Comparison of ENCODE assay signal across 20 mouse cellular contexts in genomic region chr2:92241317-92241716, GRCm38 (mm10).
"Had no signal": no experiment of that assay in that cellular context is flagged by ENCODE, and none has a peak within 500 bp of the region (broad histone marks: within the 10 kb centered on the region; RNA-seq: fewer than 3 reads in every experiment).

No protein-coding gene starts in this region.

- H3K27me3 ChIP-seq: limb, embryonic 13.5 days; liver, embryonic 12.5 days; liver, embryonic 15.5 days; lung, embryonic 15.5 days; midbrain, embryonic 12.5 days; midbrain, embryonic 15.5 days; neural tube, embryonic 12.5 days; neural tube, embryonic 15.5 days; stomach, embryonic 15.5 days had no signal

- H3K27ac ChIP-seq: limb, embryonic 10.5 days; limb, embryonic 13.5 days; liver, embryonic 12.5 days; liver, embryonic 15.5 days; lung, embryonic 15.5 days; macrophage; midbrain, embryonic 12.5 days; midbrain, embryonic 15.5 days; neural tube, embryonic 12.5 days; neural tube, embryonic 15.5 days; stomach, embryonic 15.5 days had no signal

- DNase-seq: kidney, adult 9 months; kidney, postnatal 14 days; kidney, postnatal 4 days; liver; lung, adult 18-20 months; right cerebral cortex, adult 18-20 months; right cerebral cortex, postnatal 25 days; spleen, adult 18-20 months; thymus, postnatal 25 days had no signal

- H3K4me2 ChIP-seq: limb, embryonic 13.5 days; liver, embryonic 12.5 days; liver, embryonic 15.5 days; lung, embryonic 15.5 days; midbrain, embryonic 12.5 days; midbrain, embryonic 15.5 days; neural tube, embryonic 12.5 days; neural tube, embryonic 15.5 days; stomach, embryonic 15.5 days had no signal

- H3K4me3 ChIP-seq: limb, embryonic 10.5 days; limb, embryonic 13.5 days; liver, embryonic 12.5 days; liver, embryonic 15.5 days; lung, embryonic 15.5 days; midbrain, embryonic 12.5 days; midbrain, embryonic 15.5 days; neural tube, embryonic 12.5 days; neural tube, embryonic 15.5 days; stomach, embryonic 15.5 days had no signal

- H3K4me1 ChIP-seq: limb, embryonic 10.5 days; limb, embryonic 13.5 days; liver, embryonic 12.5 days; liver, embryonic 15.5 days; lung, embryonic 15.5 days; midbrain, embryonic 12.5 days; midbrain, embryonic 15.5 days; neural tube, embryonic 12.5 days; neural tube, embryonic 15.5 days; stomach, embryonic 15.5 days had no signal

- ATAC-seq: liver, embryonic 12.5 days; midbrain, embryonic 15.5 days had no signal

- H3K9me3 ChIP-seq: limb, embryonic 10.5 days; limb, embryonic 13.5 days; liver, embryonic 12.5 days; liver, embryonic 15.5 days; lung, embryonic 15.5 days; midbrain, embryonic 12.5 days; midbrain, embryonic 15.5 days; neural tube, embryonic 12.5 days; neural tube, embryonic 15.5 days; stomach, embryonic 15.5 days had no signal

- H3K9ac ChIP-seq: limb, embryonic 13.5 days; liver, embryonic 12.5 days; liver, embryonic 15.5 days; lung, embryonic 15.5 days; midbrain, embryonic 12.5 days; midbrain, embryonic 15.5 days; neural tube, embryonic 12.5 days; neural tube, embryonic 15.5 days; stomach, embryonic 15.5 days had no signal
